Mouse (Mus musculus): ENCODE measurements around the gene Rab19. TPM values are rescaled to one million over a fixed set of nuclear protein-coding genes. Genes with fewer than 3 reads are reported as not detected.
"Not testable (repeated sequence)": the region's sequence is repeated elsewhere in the genome, so short reads cannot be mapped to it uniquely, and the experiment has no call there.

Rab19 gene
- 4.2 and 4.6 TPM in 2 replicates for total RNA-seq (2015)
- 7.0 and 7.6 TPM in 2 replicates for total RNA-seq (2017)

- no peak for ATAC-seq (ENCODE audit: poor library complexity, severe bottlenecking)
Observed at GRCm38 (mm10) chr6:39381125-39381880, at the start of gene Rab19. Gene Rab19, plus strand, starts transcription at chr6:39381175.

DNA sequence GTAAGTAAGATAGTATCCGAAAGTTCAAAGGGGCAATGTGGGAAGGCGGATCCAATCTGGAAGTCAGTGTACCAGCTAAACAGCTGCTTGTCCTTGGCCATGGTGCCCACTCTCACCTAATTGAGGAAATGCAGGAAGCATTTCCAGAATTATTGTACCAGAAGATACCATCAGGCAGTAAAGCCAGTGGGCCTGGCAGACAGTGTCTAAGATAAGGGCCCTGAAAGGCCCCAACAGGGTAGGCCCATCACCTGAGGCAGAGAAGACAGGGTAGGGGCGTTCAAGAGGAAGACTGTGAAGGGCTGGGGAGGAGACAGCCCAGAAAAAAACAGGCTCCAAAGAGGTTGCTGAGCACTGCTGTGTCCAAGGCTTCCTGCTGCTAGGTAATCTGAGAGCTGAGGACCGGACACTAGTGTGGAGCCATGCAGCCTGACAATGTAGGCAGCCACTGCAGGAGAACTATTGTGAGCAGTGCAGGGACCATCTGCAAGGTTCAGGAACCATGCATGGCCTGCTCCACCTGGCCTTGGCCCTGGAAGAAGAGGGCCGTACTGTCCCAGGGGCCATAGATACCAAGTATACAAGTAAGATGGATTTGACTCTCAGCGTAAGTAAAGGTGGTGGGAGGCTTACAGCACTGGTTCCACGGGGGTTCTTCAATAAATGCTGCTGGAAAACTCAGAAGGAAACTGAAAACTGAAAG lies 48.8 kb upstream of the Rab19 start:
- no peak for ATAC-seq (ENCODE audit: poor library complexity, severe bottlenecking)

GRCm38 (mm10) chr6:39334224-39334623 lies 46.8 kb upstream of the Rab19 start:
- ATAC-seq (ENCODE audit: poor library complexity, severe bottlenecking) = peak; percentile 91

DNA sequence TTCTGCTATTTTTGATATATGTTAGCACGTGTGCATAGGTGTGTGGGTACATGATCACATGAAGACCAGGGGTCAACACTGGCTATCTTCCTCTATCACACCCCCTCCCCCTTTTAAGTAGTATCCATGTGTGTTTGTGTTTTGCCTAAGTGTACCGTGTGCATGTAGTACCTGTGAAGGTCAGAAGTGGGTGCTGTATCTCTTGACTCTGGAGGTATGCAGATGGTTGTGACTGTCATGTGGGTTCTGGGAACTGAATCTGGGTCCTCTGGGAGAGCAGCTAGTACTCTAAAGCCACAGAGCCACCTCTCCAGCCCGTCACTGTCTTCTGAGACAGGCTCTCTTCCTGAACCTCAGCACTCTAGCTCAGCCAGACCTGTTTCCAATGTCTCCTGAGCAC lies 46.1 kb upstream of the Rab19 start:
- ATAC-seq (ENCODE audit: poor library complexity, severe bottlenecking) = no peak

DNA sequence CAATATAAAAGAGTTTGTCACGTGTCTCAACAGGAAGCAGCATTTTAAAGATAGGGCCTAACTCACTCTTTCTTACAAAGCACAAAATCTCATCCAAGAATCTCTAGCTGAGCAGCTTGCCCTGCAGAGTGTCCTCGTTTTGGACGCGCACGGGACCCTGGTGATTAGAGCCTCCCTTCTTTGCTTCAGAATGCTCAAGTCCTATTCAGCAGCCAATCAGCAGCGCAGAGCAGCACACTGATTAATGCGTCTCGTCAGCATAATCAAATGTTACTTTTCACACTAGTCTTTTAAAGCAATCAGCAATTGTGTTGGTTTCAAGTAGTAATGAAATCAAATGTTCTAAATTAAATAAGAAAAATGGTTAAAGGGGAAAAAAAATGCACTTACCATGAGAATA lies 42.6 kb upstream of the Rab19 start:
- no peak for ATAC-seq (ENCODE audit: poor library complexity, severe bottlenecking)

GRCm38 (mm10) chr6:39341798-39342197 lies 39.2 kb upstream of the Rab19 start:
- ATAC-seq (ENCODE audit: poor library complexity, severe bottlenecking) = no peak; the same call in 1 of the 2 replicates

DNA sequence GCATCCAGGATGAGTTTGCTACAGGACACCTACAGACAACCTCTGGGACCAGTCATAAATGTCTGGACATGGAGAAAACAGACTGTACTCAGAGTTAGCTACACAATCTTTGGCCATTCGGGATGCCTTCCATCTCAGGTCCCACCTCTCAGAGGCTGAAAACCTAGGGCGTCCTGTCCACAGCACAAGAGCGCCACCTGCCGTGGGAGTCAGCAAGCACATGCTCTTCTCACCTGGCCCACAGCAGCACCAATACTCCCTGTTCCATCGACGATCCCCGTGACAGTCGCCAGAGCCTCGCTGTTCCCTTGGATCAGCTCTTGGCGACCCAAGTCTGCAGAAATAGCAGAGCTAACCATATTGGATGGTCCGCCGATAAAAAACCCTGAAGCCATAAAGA lies 37.0 kb upstream of the Rab19 start:
- ATAC-seq (ENCODE audit: poor library complexity, severe bottlenecking) = peak; percentile 91

GRCm38 (mm10) chr6:39345430-39345829 lies 35.5 kb upstream of the Rab19 start:
- ATAC-seq (ENCODE audit: poor library complexity, severe bottlenecking) = no peak

- ATAC-seq (ENCODE audit: poor library complexity, severe bottlenecking) = no peak
Observed at GRCm38 (mm10) chr6:39346991-39347501, 33.9 kb upstream of the Rab19 start.

DNA sequence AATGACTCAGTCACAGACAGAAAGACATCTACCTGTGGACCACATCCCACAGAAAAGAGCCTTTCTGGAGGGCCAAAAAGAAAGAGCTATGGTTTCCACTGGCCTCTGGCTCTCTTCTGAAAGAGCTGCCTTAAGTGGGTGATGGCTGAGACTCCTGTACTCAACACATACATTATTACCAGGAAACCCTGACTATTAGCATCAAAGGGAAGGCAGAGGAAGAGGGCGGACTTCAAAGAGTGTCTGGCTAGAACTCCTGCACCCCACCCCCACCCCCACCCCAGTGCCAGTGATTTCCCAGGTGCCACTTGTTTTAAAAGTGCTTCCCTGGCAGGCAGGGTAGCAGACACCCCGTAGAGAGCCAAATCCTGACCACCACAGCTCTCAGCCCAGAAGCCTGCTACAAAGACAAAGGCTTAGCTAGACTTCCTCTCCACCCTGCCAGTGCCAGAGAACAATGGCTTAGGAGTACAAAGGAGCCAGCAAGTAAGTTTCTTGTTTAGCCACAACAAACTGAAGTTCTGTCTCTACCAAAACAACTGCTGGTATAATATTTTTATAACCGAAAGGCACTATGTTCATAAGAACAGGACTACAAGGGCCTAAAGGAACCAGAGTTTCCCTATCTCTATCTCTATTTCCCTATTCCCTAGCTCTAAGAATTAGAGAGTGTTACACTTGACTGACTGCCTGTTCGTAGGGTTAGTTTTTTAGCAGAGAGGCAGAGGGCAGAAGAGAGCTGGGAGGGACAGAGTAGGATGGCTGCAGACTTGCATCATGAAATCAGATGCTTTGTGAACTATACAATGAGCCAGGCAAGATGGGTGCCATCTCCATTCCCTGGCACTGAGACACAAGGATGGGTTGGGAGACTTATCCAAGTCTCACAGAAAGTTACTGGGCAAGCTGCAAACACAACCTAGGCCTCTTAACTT lies 32.8 kb upstream of the Rab19 start:
- ATAC-seq (ENCODE audit: poor library complexity, severe bottlenecking) = no peak

GRCm38 (mm10) chr6:39348946-39349345 lies 32.0 kb upstream of the Rab19 start:
- ATAC-seq (ENCODE audit: poor library complexity, severe bottlenecking) = no peak

DNA sequence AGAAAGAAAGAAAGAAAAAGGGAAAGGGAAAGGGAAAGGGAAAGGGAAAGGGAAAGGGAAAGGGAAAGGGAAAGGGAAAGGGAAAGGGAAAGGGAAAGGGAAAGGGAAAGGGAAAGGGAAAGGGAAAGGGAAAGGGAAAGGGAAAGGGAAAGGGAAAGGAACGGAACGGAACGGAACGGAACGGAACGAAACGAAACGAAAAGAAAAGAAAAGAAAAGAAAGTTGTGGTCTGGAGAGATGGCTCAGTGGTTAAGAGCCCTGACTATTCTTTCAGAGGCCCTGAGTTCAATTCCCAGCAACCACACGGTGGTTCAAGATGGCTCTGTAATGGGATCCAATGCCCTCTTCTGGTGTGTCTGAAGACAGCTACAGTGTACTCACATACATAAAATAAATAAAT lies 21.8 kb upstream of the Rab19 start:
- not testable (repeated sequence) for ATAC-seq (ENCODE audit: poor library complexity, severe bottlenecking)

DNA sequence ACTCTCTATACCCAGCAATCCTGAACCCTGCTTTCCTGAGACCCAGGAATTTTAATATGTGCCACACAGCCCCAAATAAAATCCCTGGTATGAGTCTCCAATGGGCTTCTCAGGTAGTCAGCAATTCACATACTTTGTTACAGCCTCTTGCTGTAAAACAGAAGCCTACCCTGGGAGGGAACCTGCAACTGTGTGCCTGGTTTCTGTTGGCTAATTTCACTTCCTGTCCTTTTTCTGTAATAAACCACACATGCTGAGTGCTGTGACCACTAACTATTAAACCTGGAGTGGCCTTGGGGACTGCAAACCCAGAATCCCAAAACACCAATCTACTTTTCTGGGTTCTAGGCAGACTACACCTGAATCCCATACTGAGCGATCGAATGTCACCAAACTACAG lies 18.3 kb upstream of the Rab19 start:
- ATAC-seq (ENCODE audit: poor library complexity, severe bottlenecking) = peak; percentile 88

DNA sequence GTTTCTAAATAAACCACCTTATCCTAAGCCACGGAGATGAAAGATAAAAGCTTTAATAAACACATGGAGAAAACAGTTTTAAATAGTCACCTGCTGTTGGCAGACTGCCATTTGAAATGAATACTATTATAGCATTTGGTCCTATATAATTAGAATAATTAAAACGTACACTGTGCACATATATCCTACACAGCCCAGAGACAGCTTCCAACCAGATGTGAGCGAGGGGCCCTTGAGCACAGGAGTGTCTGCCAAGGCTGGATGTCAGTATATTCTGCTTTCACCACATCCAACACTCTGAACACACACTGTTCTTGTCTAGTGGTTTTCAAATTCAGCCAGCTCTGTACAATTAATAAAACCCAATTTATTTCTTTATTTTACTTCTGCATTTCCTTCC lies 11.3 kb upstream of the Rab19 start:
- ATAC-seq (ENCODE audit: poor library complexity, severe bottlenecking) = no peak

DNA sequence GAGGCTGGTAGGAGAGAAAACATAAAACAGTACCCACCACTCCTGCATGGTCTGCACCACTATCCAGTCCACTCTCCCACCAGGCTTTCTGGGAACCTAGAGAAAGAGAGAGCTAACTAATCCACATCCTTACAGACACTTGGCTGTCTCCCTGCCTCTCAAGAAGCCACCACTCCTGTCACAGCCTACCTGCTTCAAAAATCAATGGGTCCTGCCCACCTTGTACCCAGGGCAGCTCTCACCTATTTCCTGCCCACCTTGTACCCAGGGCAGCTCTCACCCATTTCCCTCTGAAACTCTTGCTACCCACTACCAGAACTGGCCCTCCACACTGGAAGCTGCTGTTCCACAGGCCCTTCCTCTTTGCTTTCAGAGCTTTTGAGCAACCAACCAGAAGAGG lies 8.9 kb upstream of the Rab19 start:
- ATAC-seq (ENCODE audit: poor library complexity, severe bottlenecking) = 0 out of 2 replicates have a peak, but pooled peaks have one; percentile 11

- ATAC-seq (ENCODE audit: poor library complexity, severe bottlenecking) = peak; percentile 72
Observed at GRCm38 (mm10) chr6:39372727-39373126, 8.2 kb upstream of the Rab19 start.

- ATAC-seq (ENCODE audit: poor library complexity, severe bottlenecking) = no peak
Observed at GRCm38 (mm10) chr6:39373301-39373955, 7.5 kb upstream of the Rab19 start.

GRCm38 (mm10) chr6:39376775-39377174 lies 4.2 kb upstream of the Rab19 start:
- ATAC-seq (ENCODE audit: poor library complexity, severe bottlenecking) = no peak

DNA sequence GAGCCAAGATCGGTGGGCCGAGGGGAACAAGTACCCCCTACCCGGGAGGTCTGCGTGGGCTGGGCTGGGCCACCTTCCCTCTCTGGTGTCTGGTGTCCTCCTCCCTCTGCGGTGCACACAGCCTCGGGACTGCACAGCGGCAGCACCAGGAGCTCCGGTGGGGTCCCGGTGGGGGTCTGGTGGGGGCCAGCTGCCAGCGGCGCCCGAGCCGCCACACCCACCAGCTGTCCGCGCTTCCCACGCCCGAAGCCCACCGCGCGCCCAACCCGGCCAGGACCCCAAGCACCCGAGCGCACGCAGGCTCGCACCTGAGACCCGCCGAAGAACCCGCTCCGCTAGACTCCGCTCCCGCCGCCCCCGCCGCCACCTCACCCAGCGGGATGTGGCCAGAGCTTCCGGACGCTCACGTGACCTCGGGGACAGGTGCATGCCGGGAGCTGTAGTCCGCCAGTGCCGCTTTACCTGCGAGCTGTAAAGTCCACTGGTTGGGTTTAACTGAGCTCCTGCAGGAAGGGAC lies 3.6 kb upstream of the Rab19 start, which contains the start of gene Slc37a3:
TSS of gene Slc37a3 (minus strand) at position 365 of the 517 bp plus-strand sequence.
- ATAC-seq (ENCODE audit: poor library complexity, severe bottlenecking) = peak; percentile 53
